Mouse (Mus musculus) intestine, embryonic 15.5 days (tissue): ENCODE data around the gene Plekhg2. TPM values are rescaled to one million over a fixed set of nuclear protein-coding genes. Genes with fewer than 3 reads are reported as not detected.
A peak's percentile ranks its signal among the peaks of the same experiment; 100 is the strongest.

ENCODE experiments used
- ATAC-seq: fragments of 200-750 bp; cut with Nextera tagmentation; 2 replicates; pipeline ENCODE4 v1.8.0; 2017; ENCODE audit warnings: moderate TSS enrichment, moderate library complexity
- H3K27ac ChIP-seq: fragments of 300-500 bp; sonication (generic); 2 replicates; pipeline ENCODE4 v1.5.1; 2015; ENCODE audit warnings: mild to moderate bottlenecking, inconsistent platforms
- H3K27me3 ChIP-seq: fragments of 300-500 bp; sonication (generic); replicated peaks from 2 replicates; pipeline ENCODE4 v1.6.1; 2015; ENCODE audit warnings: inconsistent platforms
- H3K36me3 ChIP-seq: fragments of 300-500 bp; sonication (generic); 2 replicates; pipeline ENCODE4 v1.6.1; 2015; ENCODE audit warnings: inconsistent platforms
- H3K4me1 ChIP-seq: fragments of 300-500 bp; sonication (generic); replicated peaks from 2 replicates; pipeline ENCODE4 v1.6.1; 2015; ENCODE audit warnings: inconsistent platforms
- H3K4me2 ChIP-seq: fragments of 300-500 bp; sonication (generic); replicated peaks from 2 replicates; pipeline ENCODE4 v1.6.1; 2015; ENCODE audit warnings: mild to moderate bottlenecking, inconsistent platforms
- H3K4me3 ChIP-seq: fragments of 300-500 bp; sonication (generic); replicated peaks from 2 replicates; pipeline ENCODE4 v1.5.1; 2015; ENCODE audit warnings: inconsistent platforms
- H3K9ac ChIP-seq: fragments of 300-500 bp; sonication (generic); 2 replicates; pipeline ENCODE4 v1.6.1; 2015; ENCODE audit warnings: inconsistent platforms
- H3K9me3 ChIP-seq: fragments of 300-500 bp; sonication (generic); 2 replicates; pipeline ENCODE4 v1.6.1; 2016; ENCODE audit warnings: inconsistent platforms
- WGBS: fragments of 180-500 bp; shearing (Covaris S2); methylation state at CpG from one replicate; pipeline ENCODE4 v1.1.7; 2015; 5-methylcytosine and 5-hydroxymethylcytosine counted together
- polyA plus RNA-seq: library from polyadenylated mRNA; unstranded; fragments of >200 nt; fragmentation: Nextera tagmentation; extraction: Ambion mirVana; gene quantifications from 2 replicates; pipeline ENCODE4 v1.2.1, GENCODE M21; 2015

Plekhg2 gene
- polyA plus RNA-seq, 1 experiment from 2014 or later, result 41.7 TPM

- peak overlapping the region; percentile 71 for H3K4me2 ChIP-seq
- peak overlapping the region; percentile 98 for H3K27ac ChIP-seq
- H3K9me3 ChIP-seq, result no peaks in the 10 kb centered on the region
- H3K9ac ChIP-seq, result peak overlapping the region; percentile 23; the same call in 1 of the 2 replicates
- H3K27me3 ChIP-seq, result no peaks in the 10 kb centered on the region
- peak overlapping the region; percentile 31; the same call in 1 of the 2 replicates for H3K4me3 ChIP-seq
- WGBS, result 50% methylated on average over 9 of the region's 12 CpGs
- peaks cover 50% of the 10 kb centered on the region for H3K4me1 ChIP-seq
- 0 out of 2 replicates have a peak, but pooled peaks cover 3% of the 10 kb centered on the region for H3K36me3 ChIP-seq
- peak; percentile 1 for ATAC-seq
These were observed 10.1 kb upstream of the Plekhg2 start for GRCm38 (mm10) chr7:28382347-28382951.

GRCm38 (mm10) chr7:28381938-28382337 lies 9.5 kb upstream of the Plekhg2 start:
- 1% methylated on average over 20 of the region's 20 CpGs for WGBS
- H3K9me3 ChIP-seq, result no peaks in the 10 kb centered on the region
- peak overlapping the region; percentile 31 for H3K4me3 ChIP-seq
- H3K27ac ChIP-seq, result peak overlapping the region; percentile 98
- H3K9ac ChIP-seq, result peak overlapping the region; percentile 62
- no peaks in the 10 kb centered on the region for H3K27me3 ChIP-seq
- H3K4me1 ChIP-seq, result peaks cover 55% of the 10 kb centered on the region
- 0 out of 2 replicates have a peak, but pooled peaks cover 3% of the 10 kb centered on the region for H3K36me3 ChIP-seq
- ATAC-seq, result peak; percentile 41
- peak overlapping the region; percentile 71 for H3K4me2 ChIP-seq

DNA sequence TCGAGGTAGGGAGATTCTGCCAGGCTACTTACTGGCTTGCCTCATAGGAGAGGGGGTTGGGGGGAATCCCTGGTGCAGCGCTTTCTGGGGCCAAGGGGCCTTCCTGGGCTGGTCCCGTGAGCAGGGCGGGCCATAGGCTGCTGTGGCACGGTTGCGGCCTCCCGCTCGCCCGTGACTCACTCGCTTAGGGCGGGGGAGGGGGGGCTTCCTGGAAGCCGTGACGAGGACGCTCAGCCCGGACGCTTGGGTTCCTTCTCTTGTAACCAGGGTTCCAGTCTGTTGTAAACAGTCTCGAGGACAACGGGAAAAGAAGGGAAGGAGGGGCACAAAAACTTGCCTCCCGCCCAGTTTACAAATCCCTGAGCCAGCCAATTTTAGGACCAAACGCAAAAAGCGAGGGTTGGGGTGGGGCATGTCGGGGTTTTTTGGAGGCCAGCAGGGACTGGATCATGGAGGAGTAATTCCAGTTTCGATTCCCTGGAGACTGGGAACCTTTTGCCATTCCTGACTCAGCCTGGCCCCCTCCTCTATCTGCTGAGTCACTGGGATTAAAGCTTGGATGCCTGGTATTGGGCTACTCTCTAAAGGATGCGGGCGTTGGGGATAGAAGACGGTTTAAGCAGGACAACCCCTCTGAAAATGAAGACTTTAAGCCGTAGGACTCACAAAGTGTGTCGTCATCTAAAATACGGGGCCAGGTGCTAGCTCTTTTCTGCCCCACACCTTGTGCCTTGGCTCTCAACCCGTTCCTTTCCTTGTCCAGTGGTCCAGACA lies 8.8 kb upstream of the Plekhg2 start:
- peak overlapping the region; percentile 98 for H3K27ac ChIP-seq
- peaks cover 58% of the 10 kb centered on the region for H3K4me1 ChIP-seq
- H3K36me3 ChIP-seq, result 0 out of 2 replicates have a peak, but pooled peaks cover 3% of the 10 kb centered on the region
- WGBS, result 4% methylated on average over 30 of the region's 30 CpGs
- H3K4me3 ChIP-seq, result peak overlapping the region; percentile 31
- ATAC-seq, result peak; percentile 24
- H3K9ac ChIP-seq, result peak overlapping the region; percentile 62
- H3K9me3 ChIP-seq, result no peaks in the 10 kb centered on the region
- peak overlapping the region; percentile 71 for H3K4me2 ChIP-seq
- no peaks in the 10 kb centered on the region for H3K27me3 ChIP-seq

GRCm38 (mm10) chr7:28380237-28381016 lies 8.0 kb upstream of the Plekhg2 start, which contains the start of gene Zfp36:
Zfp36 (minus strand) TSS chr7:28380253.
- WGBS, result 38% methylated on average over 17 of the region's 17 CpGs

GRCm38 (mm10) chr7:28378769-28379651 lies 6.6 kb upstream of the Plekhg2 start:
- Histone ChIP-seq H3K27ac (peak overlapping the region; percentile 98), H3K4me2 (peak overlapping the region; percentile 87), H3K36me3 (no peaks in the 10 kb centered on the region), H3K9ac (peak overlapping the region; percentile 89), H3K9me3 (no peaks in the 10 kb centered on the region), H3K4me3 (peak overlapping the region; percentile 75), H3K27me3 (no peaks in the 10 kb centered on the region), H3K4me1 (peaks cover 61% of the 10 kb centered on the region)
- WGBS, result under 1% methylated on average over 53 of the region's 53 CpGs
- peak; percentile 54 for ATAC-seq

More at GRCm38 (mm10) chr7:28380237-28381016, 8.0 kb upstream of the Plekhg2 start, which contains the start of gene Zfp36:
- Histone ChIP-seq H3K4me1 (peaks cover 58% of the 10 kb centered on the region), H3K36me3 (0 out of 2 replicates have a peak, but pooled peaks cover 3% of the 10 kb centered on the region), H3K4me3 (peak within 1 kb of the TSS; percentile 75), H3K4me2 (peak within 1 kb of the TSS; percentile 87), H3K27me3 (no peaks in the 10 kb centered on the region), H3K9ac (peak within 1 kb of the TSS; percentile 89), H3K27ac (peak within 1 kb of the TSS; percentile 98), H3K9me3 (no peaks in the 10 kb centered on the region)
- no peak for ATAC-seq

- Histone ChIP-seq H3K4me2 (peak overlapping the region; percentile 87), H3K36me3 (no peaks in the 10 kb centered on the region), H3K27me3 (no peaks in the 10 kb centered on the region), H3K4me1 (peaks cover 61% of the 10 kb centered on the region), H3K4me3 (peak overlapping the region; percentile 75), H3K27ac (peak overlapping the region; percentile 98), H3K9me3 (no peaks in the 10 kb centered on the region), H3K9ac (peak overlapping the region; percentile 89)
- 23% methylated on average over 32 of the region's 32 CpGs for WGBS
- ATAC-seq, result no peak
These were observed 5.8 kb upstream of the Plekhg2 start for GRCm38 (mm10) chr7:28378066-28378690.

DNA sequence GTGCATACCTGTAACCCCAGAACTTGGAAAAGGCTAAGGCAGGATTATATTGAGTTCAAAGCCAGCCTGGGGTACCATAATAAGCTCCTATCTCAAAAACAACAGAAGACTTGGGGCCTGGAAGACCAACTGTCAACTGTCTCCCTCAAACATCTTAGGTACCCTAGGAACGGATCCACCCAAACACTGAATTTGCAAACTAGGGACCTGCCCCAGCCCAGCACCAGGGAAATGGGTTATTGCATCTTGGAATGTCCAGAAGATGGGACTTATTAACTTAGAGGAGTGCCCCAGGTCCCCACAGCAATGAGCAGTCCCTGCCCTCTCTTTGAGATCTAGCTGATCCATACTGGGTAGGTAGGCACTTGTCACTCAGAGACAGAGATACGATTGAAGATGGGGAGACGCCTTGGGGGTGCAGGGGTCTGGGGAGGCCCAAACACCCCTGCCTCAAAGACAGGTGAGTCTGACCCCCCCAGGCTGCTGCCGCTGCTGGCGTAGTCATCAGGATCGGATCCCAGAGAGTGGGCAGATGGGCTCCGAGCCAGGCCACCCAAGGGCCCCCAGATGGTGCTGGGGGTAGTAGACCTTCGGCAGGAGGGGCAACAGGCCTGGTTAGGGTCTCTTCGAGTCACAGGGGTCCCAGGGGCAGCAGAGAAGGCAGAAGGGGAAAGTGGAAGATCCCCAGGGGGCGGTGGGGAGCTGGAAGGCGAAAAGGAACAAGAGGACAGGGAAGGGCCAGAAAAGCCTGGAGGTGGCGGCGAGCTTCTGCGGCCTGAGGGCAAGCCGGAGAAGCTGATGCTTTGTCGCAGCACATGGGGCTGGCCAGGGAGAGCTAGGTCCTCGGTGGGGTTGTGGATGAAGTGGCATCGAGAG lies 5.0 kb upstream of the Plekhg2 start:
- ATAC-seq, result no peak
- Histone ChIP-seq H3K9me3 (no peaks in the 10 kb centered on the region), H3K9ac (peak overlapping the region; percentile 89), H3K36me3 (no peaks in the 10 kb centered on the region), H3K4me2 (peak overlapping the region; percentile 87), H3K4me1 (peaks cover 54% of the 10 kb centered on the region), H3K4me3 (peak overlapping the region; percentile 75), H3K27me3 (no peaks in the 10 kb centered on the region), H3K27ac (peak overlapping the region; percentile 98)
- WGBS, result 63% methylated on average over 18 of the region's 18 CpGs

DNA sequence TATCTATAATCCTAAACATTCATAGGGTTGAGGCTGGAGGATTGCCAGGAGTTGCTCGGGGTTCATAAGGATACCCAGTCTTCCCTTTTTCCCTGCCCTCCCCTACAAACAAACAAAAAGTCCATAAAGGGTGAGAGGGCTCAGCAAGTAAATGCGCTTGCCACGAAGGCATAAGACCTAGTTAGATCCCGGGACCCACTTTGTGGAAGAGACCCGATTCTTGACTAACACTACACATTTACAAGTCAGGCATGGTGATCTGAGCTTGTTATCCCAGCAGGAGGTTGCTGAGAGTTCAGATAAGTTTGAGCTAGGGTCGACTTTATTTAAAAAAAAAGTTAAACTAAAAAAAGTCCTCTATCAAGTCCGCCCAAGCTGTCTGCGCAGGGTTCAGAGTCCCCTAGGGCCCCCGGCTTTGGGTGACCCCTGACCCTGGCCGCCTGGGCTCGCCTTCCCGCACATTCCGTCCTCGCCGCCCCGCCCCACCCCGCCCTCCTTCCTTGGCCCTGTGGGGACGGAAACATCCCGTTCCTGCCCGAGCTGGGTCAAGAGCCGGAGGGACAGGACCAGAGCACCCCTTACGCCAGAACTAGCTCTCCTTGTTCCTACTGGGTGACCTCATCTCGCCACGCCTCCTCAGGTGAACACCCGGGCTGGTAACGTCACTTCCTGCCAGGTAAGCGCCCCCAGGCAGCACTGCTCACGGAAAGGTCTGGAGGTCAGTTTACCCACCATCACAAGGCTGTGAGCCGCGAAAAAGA lies 3.8 kb upstream of the Plekhg2 start:
- peak overlapping the region; percentile 38 for H3K4me3 ChIP-seq
- H3K4me1 ChIP-seq, result peaks cover 44% of the 10 kb centered on the region
- peak overlapping the region; percentile 87 for H3K4me2 ChIP-seq
- no peaks in the 10 kb centered on the region for H3K27me3 ChIP-seq
- H3K36me3 ChIP-seq, result no peaks in the 10 kb centered on the region
- H3K27ac ChIP-seq, result peak overlapping the region; percentile 98
- WGBS, result 2% methylated on average over 30 of the region's 30 CpGs
- ATAC-seq, result peak; percentile 26
- H3K9me3 ChIP-seq, result no peaks in the 10 kb centered on the region
- peak overlapping the region; percentile 65 for H3K9ac ChIP-seq

GRCm38 (mm10) chr7:28375176-28375921 lies 3.0 kb upstream of the Plekhg2 start:
- Histone ChIP-seq H3K4me3 (peak overlapping the region; percentile 38), H3K4me1 (peaks cover 44% of the 10 kb centered on the region), H3K36me3 (no peaks in the 10 kb centered on the region), H3K27me3 (no peaks in the 10 kb centered on the region), H3K9ac (peak overlapping the region; percentile 65), H3K4me2 (peak overlapping the region; percentile 87), H3K9me3 (no peaks in the 10 kb centered on the region), H3K27ac (peak overlapping the region; percentile 98)
- WGBS, result under 1% methylated on average over 36 of the region's 36 CpGs
- ATAC-seq, result peak; percentile 52
